ENCODE assay signal across 9 mouse cellular contexts in the genomic region with DNA sequence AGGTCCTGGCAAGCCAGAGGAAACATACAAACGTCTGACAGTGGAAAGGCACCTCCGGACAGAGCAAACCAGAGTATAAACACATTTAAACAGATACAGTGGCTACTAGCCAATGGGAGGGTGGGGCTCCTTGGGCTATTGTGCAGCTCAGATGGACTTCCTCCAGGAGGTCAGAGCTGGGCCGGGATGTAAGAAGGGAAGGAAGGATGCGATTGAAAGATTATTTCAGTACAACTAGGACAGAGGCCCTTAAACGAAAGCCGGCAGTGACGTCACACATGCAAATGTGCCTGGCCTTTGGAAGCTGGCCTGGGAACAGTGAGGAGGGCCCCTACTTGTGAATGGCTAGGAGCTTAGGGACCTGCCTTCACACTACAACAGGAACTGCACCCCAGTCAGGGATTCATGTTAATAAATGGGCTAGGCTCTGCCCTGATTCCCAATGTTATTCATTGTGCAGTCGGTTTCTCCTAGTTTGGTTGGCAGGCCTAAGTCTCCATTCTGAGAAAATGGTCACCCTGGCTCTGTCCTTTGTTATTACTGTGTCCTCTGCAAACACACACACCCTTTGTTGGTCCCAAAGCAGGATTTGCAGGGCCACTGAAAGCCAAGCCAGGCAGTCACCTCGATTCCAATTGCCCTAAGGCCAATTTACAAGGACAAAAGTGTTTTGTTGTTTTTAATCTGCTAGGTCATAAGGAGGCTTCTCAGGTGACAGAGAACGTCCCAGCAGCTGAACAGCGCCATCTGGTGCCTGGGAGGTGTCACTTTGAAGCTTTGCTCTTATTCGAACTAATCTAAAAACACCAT. TPM values are rescaled to one million over a fixed set of nuclear protein-coding genes. Genes with fewer than 3 reads are reported as not detected.
DNase-seq lines count a peak whose midpoint lies in the region; ATAC-seq and TF ChIP-seq lines count a peak whose summit lies in the region.
"Had no signal": no experiment of that assay in that cellular context is flagged by ENCODE, and none has a peak within 500 bp of the region (broad histone marks: within the 10 kb centered on the region; RNA-seq: fewer than 3 reads in every experiment).

No protein-coding gene starts in this region.

- WGBS in embryonic facial prominence, embryonic 11.5 days: 23% methylated on average over 12 of the region's 12 CpGs
- WGBS in liver, embryonic 11.5 days: 29% methylated on average over 12 of the region's 12 CpGs
- 40% methylated on average over 12 of the region's 12 CpGs for WGBS in neural tube, embryonic 12.5 days

- peak overlapping the region; percentile 20; the same call in 1 of the 2 replicates for H3K4me3 ChIP-seq in E14TG2a.4 (replicated peaks; ENCODE audit: low read length)
- no peak overlapping the region for H3K4me3 ChIP-seq in embryonic facial prominence, embryonic 11.5 days (ENCODE audit: low read depth, low read length)
- no peak overlapping the region for H3K4me3 ChIP-seq in liver, embryonic 11.5 days (ENCODE audit: low read depth, low read length)
- H3K4me3 ChIP-seq in neural tube, embryonic 12.5 days: no peak overlapping the region

- H3K4me1 ChIP-seq in E14TG2a.4 (replicated peaks; ENCODE audit: low read depth, low read length): peaks cover 33% of the 10 kb centered on the region
- no peaks in the 10 kb centered on the region for H3K4me1 ChIP-seq in embryonic facial prominence, embryonic 11.5 days (ENCODE audit: control insufficient read depth, insufficient read depth, low read length)
- peaks cover 7% of the 10 kb centered on the region for H3K4me1 ChIP-seq in liver, embryonic 11.5 days (replicated peaks; ENCODE audit: control insufficient read depth, insufficient read depth, low read length)
- peaks cover 4% of the 10 kb centered on the region; the same call in 1 of the 2 replicates for H3K4me1 ChIP-seq in neural tube, embryonic 12.5 days

- H3K36me3 ChIP-seq in E14TG2a.4 (ENCODE audit: insufficient read depth, low read length): no peaks in the 10 kb centered on the region
- H3K36me3 ChIP-seq in embryonic facial prominence, embryonic 11.5 days (replicated peaks; ENCODE audit: control insufficient read depth, insufficient read depth, low read depth, low read length): no peaks in the 10 kb centered on the region
- H3K36me3 ChIP-seq in liver, embryonic 11.5 days (ENCODE audit: control insufficient read depth, insufficient read depth, low read length): no peaks in the 10 kb centered on the region
- no peaks in the 10 kb centered on the region for H3K36me3 ChIP-seq in neural tube, embryonic 12.5 days

- TF ChIP-seq CTCF in E14TG2a.4 (conservative IDR thresholded peaks at IDR 0.05; ENCODE audit: low read length): peak; percentile 88

- no peak overlapping the region for H3K9ac ChIP-seq in embryonic facial prominence, embryonic 11.5 days (replicated peaks; ENCODE audit: low read length)
- H3K9ac ChIP-seq in liver, embryonic 11.5 days (ENCODE audit: low read depth, low read length): no peak overlapping the region
- no peak overlapping the region for H3K9ac ChIP-seq in neural tube, embryonic 12.5 days

- DNase-seq in adrenal gland, postnatal 36 days: peak; percentile 81 to 87
- DNase-seq in embryonic facial prominence, embryonic 11.5 days (ENCODE audit: low spot score): peak; percentile 88
- peak; percentile 94 for DNase-seq in heart, adult 8-10 months (ENCODE audit: low spot score)
- peak; percentile 84 to 90 for DNase-seq in kidney, adult 8-10 months
- peak; percentile 36 for DNase-seq in liver, embryonic 11.5 days (ENCODE audit: low spot score)
- peak; percentile 71 for DNase-seq in thymus, postnatal 4 days

- peak; percentile 61 for ATAC-seq in embryonic facial prominence, embryonic 11.5 days (replicated peaks; ENCODE audit: insufficient number of reproducible peaks, low FRiP score, low TSS enrichment, low read depth)
- ATAC-seq in liver, embryonic 11.5 days (replicated peaks; ENCODE audit: low FRiP score): peak; percentile 43
- peak; percentile 64 for ATAC-seq in neural tube, embryonic 12.5 days (ENCODE audit: low FRiP score, low read depth)

- H3K27me3 ChIP-seq in E14TG2a.4 (ENCODE audit: insufficient read depth, low read length): no peaks in the 10 kb centered on the region
- H3K27me3 ChIP-seq in embryonic facial prominence, embryonic 11.5 days (ENCODE audit: control insufficient read depth, insufficient read depth, low read length): no peaks in the 10 kb centered on the region
- no peaks in the 10 kb centered on the region for H3K27me3 ChIP-seq in liver, embryonic 11.5 days (replicated peaks; ENCODE audit: control insufficient read depth, insufficient read depth, low read length)
- no peaks in the 10 kb centered on the region for H3K27me3 ChIP-seq in neural tube, embryonic 12.5 days (replicated peaks)

- no peaks in the 10 kb centered on the region for H3K9me3 ChIP-seq in E14TG2a.4 (ENCODE audit: low read length)
- H3K9me3 ChIP-seq in embryonic facial prominence, embryonic 11.5 days (replicated peaks; ENCODE audit: control insufficient read depth, low read length): no peaks in the 10 kb centered on the region
- no peaks in the 10 kb centered on the region for H3K9me3 ChIP-seq in liver, embryonic 11.5 days (ENCODE audit: control insufficient read depth, low read length)
- no peaks in the 10 kb centered on the region for H3K9me3 ChIP-seq in neural tube, embryonic 12.5 days

- H3K27ac ChIP-seq in embryonic facial prominence, embryonic 11.5 days (replicated peaks; ENCODE audit: low read depth, low read length): no peak overlapping the region; the same call in 1 of the 2 replicates
- H3K27ac ChIP-seq in liver, embryonic 11.5 days (ENCODE audit: low read depth, low read length): no peak overlapping the region
- H3K27ac ChIP-seq in neural tube, embryonic 12.5 days: no peak overlapping the region

- no peak overlapping the region for H3K4me2 ChIP-seq in embryonic facial prominence, embryonic 11.5 days (ENCODE audit: low read depth, low read length)
- H3K4me2 ChIP-seq in liver, embryonic 11.5 days: no peak overlapping the region
- H3K4me2 ChIP-seq in neural tube, embryonic 12.5 days (replicated peaks): no peak overlapping the region

RNA-seq across cellular contexts. Expression of gene Fermt2, which starts 9.9 kb away (rescaled TPM):
- total RNA-seq in adrenal gland, postnatal 36 days (2021): 100 to 1,000 TPM; 105 to 134 TPM
- 81.2 and 83.2 TPM in 2 replicates for polyA plus RNA-seq in embryonic facial prominence, embryonic 11.5 days (2014; fragmentation: Nextera tagmentation; extraction: Ambion mirVana)
- 100 to 1,000 TPM; 205 to 238 (median 230) TPM for total RNA-seq in heart, adult 8-10 months (2022)
- polyA plus RNA-seq in liver, embryonic 11.5 days (2014; fragmentation: Nextera tagmentation; extraction: Ambion mirVana): 57.6 and 61.9 TPM in 2 replicates
- polyA plus RNA-seq in neural tube, embryonic 12.5 days (2016; fragmentation: Nextera tagmentation; extraction: Ambion mirVana): 78.1 and 85.4 TPM in 2 replicates
- total RNA-seq: hematopoietic stem cell, adult 5-6 weeks had no signal

Comparison
In these comparisons a context has a peak if more than half of its experiments do, and no peak if none do; other contexts are left out.
1. DNase-seq: peak in every context shown above with its lines; median percentile 94 in heart, adult 8-10 months; 88 in embryonic facial prominence, embryonic 11.5 days; 87 in kidney, adult 8-10 months; 84 in adrenal gland, postnatal 36 days; 71 in thymus, postnatal 4 days; 36 in liver, embryonic 11.5 days.